Mouse (Mus musculus): ENCODE measurements at regions not wholly inside any gene's neighbourhood (a gene's known extent, or its start where the extent isn't known, plus 50 kb on each side); places are given as distances from the start of the nearest gene placed in this dataset.
A peak's percentile ranks its signal among the peaks of the same experiment; 100 is the strongest.

- H3K4me2 ChIP-seq (ENCODE audit: low read length) = no peak overlapping the region
- H3K4me1 ChIP-seq (replicated peaks; ENCODE audit: insufficient read depth, low read length) = peaks cover 5% of the 10 kb centered on the region; the same call in 1 of the 2 replicates
- H3K27me3 ChIP-seq (ENCODE audit: insufficient read depth, low read length) = no peaks in the 10 kb centered on the region
- H3K9ac ChIP-seq (ENCODE audit: low read depth, low read length) = no peak overlapping the region
- no peak for DNase-seq (ENCODE audit: low spot score)
- 86% methylated on average over 2 of the region's 2 CpGs for WGBS
- H3K36me3 ChIP-seq (ENCODE audit: insufficient read depth, low read length) = no peaks in the 10 kb centered on the region
- no peak for ATAC-seq (replicated peaks; ENCODE audit: low FRiP score, low read depth)
- H3K9me3 ChIP-seq (replicated peaks; ENCODE audit: low read length) = no peaks in the 10 kb centered on the region
- no peak overlapping the region for H3K27ac ChIP-seq
- TF ChIP-seq CTCF (IDR thresholded peaks at IDR 0.05; ENCODE audit: low read depth) = no peak
- no peak overlapping the region for H3K4me3 ChIP-seq (replicated peaks; ENCODE audit: low read depth, low read length)
These were observed 59.5 kb upstream of the Tmem178 start for GRCm38 (mm10) chr17:80884886-80885285.

- Histone ChIP-seq H3K4me2 (ENCODE audit: low read length) (no peak overlapping the region), H3K4me3 (replicated peaks; ENCODE audit: low read depth, low read length) (no peak overlapping the region), H3K4me1 (replicated peaks; ENCODE audit: insufficient read depth, low read length) (peaks cover 5% of the 10 kb centered on the region; the same call in 1 of the 2 replicates), H3K27me3 (ENCODE audit: insufficient read depth, low read length) (no peaks in the 10 kb centered on the region), H3K9ac (ENCODE audit: low read depth, low read length) (no peak overlapping the region), H3K9me3 (replicated peaks; ENCODE audit: low read length) (no peaks in the 10 kb centered on the region), H3K27ac (no peak overlapping the region), H3K36me3 (ENCODE audit: insufficient read depth, low read length) (no peaks in the 10 kb centered on the region)
- WGBS = 81% methylated on average over 3 of the region's 3 CpGs
- TF ChIP-seq CTCF (IDR thresholded peaks at IDR 0.05; ENCODE audit: low read depth) = no peak
- no peak for ATAC-seq (replicated peaks; ENCODE audit: low FRiP score, low read depth)
- DNase-seq (ENCODE audit: low spot score) = no peak
These were observed 62.0 kb upstream of the Tmem178 start for GRCm38 (mm10) chr17:80882476-80882875.

GRCm38 (mm10) chr17:80880325-80880724 is 64.1 kb upstream of the Tmem178 start:
- Histone ChIP-seq H3K4me2 (ENCODE audit: low read length) (no peak overlapping the region), H3K4me3 (replicated peaks; ENCODE audit: low read depth, low read length) (no peak overlapping the region), H3K9me3 (replicated peaks; ENCODE audit: low read length) (no peaks in the 10 kb centered on the region), H3K4me1 (replicated peaks; ENCODE audit: insufficient read depth, low read length) (no peaks in the 10 kb centered on the region), H3K27me3 (ENCODE audit: insufficient read depth, low read length) (no peaks in the 10 kb centered on the region), H3K27ac (no peak overlapping the region), H3K9ac (ENCODE audit: low read depth, low read length) (no peak overlapping the region), H3K36me3 (ENCODE audit: insufficient read depth, low read length) (no peaks in the 10 kb centered on the region)
- TF ChIP-seq CTCF (IDR thresholded peaks at IDR 0.05; ENCODE audit: low read depth) = no peak
- DNase-seq (ENCODE audit: low spot score) (no peak), ATAC-seq (replicated peaks; ENCODE audit: low FRiP score, low read depth) (no peak)
- 61% methylated on average over 4 of the region's 4 CpGs for WGBS

GRCm38 (mm10) chr17:80875352-80876044 is 68.9 kb upstream of the Tmem178 start:
- H3K36me3 ChIP-seq (ENCODE audit: insufficient read depth, low read length) = no peaks in the 10 kb centered on the region
- no peaks in the 10 kb centered on the region for H3K9me3 ChIP-seq (replicated peaks; ENCODE audit: low read length)
- 36% methylated on average over 7 of the region's 7 CpGs for WGBS
- H3K9ac ChIP-seq (ENCODE audit: low read depth, low read length) = no peak overlapping the region
- peak; percentile 78 for DNase-seq (ENCODE audit: low spot score)
- no peaks in the 10 kb centered on the region for H3K27me3 ChIP-seq (ENCODE audit: insufficient read depth, low read length)
- no peak overlapping the region for H3K4me2 ChIP-seq (ENCODE audit: low read length)
- TF ChIP-seq CTCF (IDR thresholded peaks at IDR 0.05; ENCODE audit: low read depth) = peak; percentile 85
- no peak for ATAC-seq (replicated peaks; ENCODE audit: low FRiP score, low read depth)
- H3K4me3 ChIP-seq (replicated peaks; ENCODE audit: low read depth, low read length) = no peak overlapping the region
- H3K4me1 ChIP-seq (replicated peaks; ENCODE audit: insufficient read depth, low read length) = no peaks in the 10 kb centered on the region
- no peak overlapping the region for H3K27ac ChIP-seq

- no peak overlapping the region for H3K27ac ChIP-seq
- WGBS = 82% methylated on average over 4 of the region's 4 CpGs
- no peak overlapping the region for H3K4me3 ChIP-seq (replicated peaks; ENCODE audit: low read depth, low read length)
- TF ChIP-seq CTCF (IDR thresholded peaks at IDR 0.05; ENCODE audit: low read depth) = no peak
- H3K4me2 ChIP-seq (ENCODE audit: low read length) = no peak overlapping the region
- H3K36me3 ChIP-seq (ENCODE audit: insufficient read depth, low read length) = no peaks in the 10 kb centered on the region
- H3K4me1 ChIP-seq (replicated peaks; ENCODE audit: insufficient read depth, low read length) = no peaks in the 10 kb centered on the region
- no peaks in the 10 kb centered on the region for H3K27me3 ChIP-seq (ENCODE audit: insufficient read depth, low read length)
- no peaks in the 10 kb centered on the region for H3K9me3 ChIP-seq (replicated peaks; ENCODE audit: low read length)
- no peak overlapping the region for H3K9ac ChIP-seq (ENCODE audit: low read depth, low read length)
- DNase-seq (ENCODE audit: low spot score) (no peak), ATAC-seq (replicated peaks; ENCODE audit: low FRiP score, low read depth) (no peak)
These were observed 73.5 kb upstream of the Tmem178 start for GRCm38 (mm10) chr17:80870965-80871364.

GRCm38 (mm10) chr17:80862338-80862737 is 82.1 kb upstream of the Tmem178 start:
- Histone ChIP-seq H3K4me1 (replicated peaks; ENCODE audit: insufficient read depth, low read length) (no peaks in the 10 kb centered on the region), H3K36me3 (ENCODE audit: insufficient read depth, low read length) (no peaks in the 10 kb centered on the region), H3K9me3 (replicated peaks; ENCODE audit: low read length) (no peaks in the 10 kb centered on the region), H3K27me3 (ENCODE audit: insufficient read depth, low read length) (no peaks in the 10 kb centered on the region), H3K4me2 (ENCODE audit: low read length) (no peak overlapping the region), H3K4me3 (replicated peaks; ENCODE audit: low read depth, low read length) (no peak overlapping the region), H3K9ac (ENCODE audit: low read depth, low read length) (no peak overlapping the region), H3K27ac (no peak overlapping the region)
- WGBS = 60% methylated on average over 8 of the region's 8 CpGs
- no peak for DNase-seq (ENCODE audit: low spot score)
- no peak for ATAC-seq (replicated peaks; ENCODE audit: low FRiP score, low read depth)
- no peak for TF ChIP-seq CTCF (IDR thresholded peaks at IDR 0.05; ENCODE audit: low read depth)

All from kidney, postnatal 0 days (tissue).